Mouse (Mus musculus) liver, embryonic 14.5 days (tissue): ENCODE measurements around the gene Cdh22.

Experiments
- CTCF ChIP-seq: IDR thresholded peaks from 2 replicates; pipeline ENCODE4 v1.5.1; 2016; ENCODE audit warnings: antibody characterized with exemption, low read depth, control low read depth
- EP300 ChIP-seq: IDR thresholded peaks from 2 replicates; pipeline ENCODE4 v1.6.1; 2016; ENCODE audit warnings: antibody characterized with exemption, low read depth

GRCm38 (mm10) chr2:165162221-165162620 lies 72.4 kb downstream of the Cdh22 start:
- TF ChIP-seq CTCF (no peak), EP300 (no peak)
